Mouse (Mus musculus) forebrain, embryonic 11.5 days (tissue): ENCODE data around the gene Zbtb37. TPM values are rescaled to one million over a fixed set of nuclear protein-coding genes. Genes with fewer than 3 reads are reported as not detected.

ENCODE experiments used
- ATAC-seq: fragments of 200-750 bp; cut with Nextera tagmentation; replicated peaks from 2 replicates; pipeline ENCODE4 v1.8.0; 2017; ENCODE audit warnings: moderate TSS enrichment; ENCODE audit not compliant: low FRiP score
- DNase-seq: peaks from one replicate; pipeline ENCODE4 v3.0.0-alpha.2; 2017; ENCODE audit warnings: low spot score
- H3K27ac ChIP-seq: fragments of 300-500 bp; sonication (generic); 2 replicates; pipeline ENCODE4 v1.5.1; 2014; ENCODE audit warnings: low read depth, low read length
- H3K27me3 ChIP-seq: fragments of 300-500 bp; sonication (generic); 2 replicates; pipeline ENCODE4 v1.6.1; 2014; ENCODE audit warnings: mild to moderate bottlenecking, low read length, mixed read lengths; ENCODE audit not compliant: control insufficient read depth, insufficient read depth
- H3K36me3 ChIP-seq: fragments of 300-500 bp; sonication (generic); 2 replicates; pipeline ENCODE4 v1.6.1; 2014; ENCODE audit warnings: mild to moderate bottlenecking, low read length, moderate library complexity, mixed read lengths; ENCODE audit not compliant: control insufficient read depth, insufficient read depth
- H3K4me1 ChIP-seq: fragments of 300-500 bp; sonication (generic); replicated peaks from 2 replicates; pipeline ENCODE4 v1.6.1; 2014; ENCODE audit warnings: low read length, mixed read lengths; ENCODE audit not compliant: control insufficient read depth, insufficient read depth
- H3K4me2 ChIP-seq: fragments of 300-500 bp; sonication (generic); 2 replicates; pipeline ENCODE4 v1.6.1; 2014; ENCODE audit warnings: low read depth, mild to moderate bottlenecking, low read length, moderate library complexity, mixed read lengths; ENCODE audit not compliant: severe bottlenecking
- H3K4me3 ChIP-seq: fragments of 300-500 bp; sonication (generic); 2 replicates; pipeline ENCODE4 v1.5.1; 2014; ENCODE audit warnings: low read depth, low read length
- H3K9ac ChIP-seq: fragments of 300-500 bp; sonication (generic); 2 replicates; pipeline ENCODE4 v1.6.1; 2014; ENCODE audit warnings: low read length
- H3K9me3 ChIP-seq: fragments of 300-500 bp; sonication (generic); 2 replicates; pipeline ENCODE4 v1.6.1; 2016; ENCODE audit warnings: low read length, mixed read lengths; ENCODE audit not compliant: control insufficient read depth
- WGBS: fragments of 180-500 bp; shearing (Covaris S2); extraction: QIAGEN DNeasy Blood & Tissue Kit; methylation state at CpG from one replicate; pipeline ENCODE4 v1.1.7; 2014; 5-methylcytosine and 5-hydroxymethylcytosine counted together
- polyA plus RNA-seq: library from polyadenylated mRNA; unstranded; fragments of >200 nt; fragmentation: Nextera tagmentation; extraction: Ambion mirVana; gene quantifications from 2 replicates; pipeline ENCODE4 v1.2.1, GENCODE M21; 2014

Zbtb37 gene
- polyA plus RNA-seq, 1 experiment from 2014 or later, result 14.4 TPM

- no peaks in the 10 kb centered on the region for H3K4me1 ChIP-seq
- no peaks in the 10 kb centered on the region for H3K9me3 ChIP-seq
- H3K4me2 ChIP-seq, result no peak overlapping the region
- no peak for ATAC-seq
- no peak for DNase-seq
- WGBS, result 83% methylated on average over 2 of the region's 2 CpGs
- H3K27ac ChIP-seq, result no peak overlapping the region
- no peak overlapping the region for H3K4me3 ChIP-seq
- H3K9ac ChIP-seq, result no peak overlapping the region
- H3K36me3 ChIP-seq, result peaks cover 2% of the 10 kb centered on the region; the same call in 1 of the 2 replicates
- H3K27me3 ChIP-seq, result no peaks in the 10 kb centered on the region
Measured at GRCm38 (mm10) chr1:161027196-161027595, 7.5 kb downstream of the Zbtb37 start.

GRCm38 (mm10) chr1:161025410-161026210 lies 9.0 kb downstream of the Zbtb37 start:
- H3K27ac ChIP-seq, result no peak overlapping the region
- DNase-seq (no peak), ATAC-seq (no peak)
- H3K4me1 ChIP-seq, result no peaks in the 10 kb centered on the region
- 88% methylated on average over 5 of the region's 5 CpGs for WGBS
- no peak overlapping the region for H3K4me2 ChIP-seq
- no peak overlapping the region for H3K9ac ChIP-seq
- H3K36me3 ChIP-seq, result no peaks in the 10 kb centered on the region; the same call in 1 of the 2 replicates
- H3K9me3 ChIP-seq, result no peaks in the 10 kb centered on the region
- H3K4me3 ChIP-seq, result no peak overlapping the region
- H3K27me3 ChIP-seq, result no peaks in the 10 kb centered on the region

DNA sequence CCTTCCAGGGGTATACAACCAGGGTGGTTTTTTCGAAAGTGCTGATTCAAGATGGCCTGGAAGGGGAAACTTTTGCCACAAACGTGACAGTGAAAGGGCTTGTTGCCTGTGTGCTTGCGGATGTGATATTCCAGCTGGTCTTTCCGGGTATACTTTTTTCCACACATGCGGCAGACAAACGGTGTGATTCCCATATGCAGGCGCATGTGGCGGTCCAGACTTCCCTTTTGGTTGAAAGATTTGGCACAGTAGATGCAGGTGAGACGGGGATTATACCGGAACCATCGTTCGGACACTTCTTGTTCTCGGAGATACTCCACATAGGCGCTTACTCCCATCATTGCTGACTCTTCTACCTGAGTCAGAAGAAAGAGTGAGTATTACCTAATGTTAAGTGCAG lies 14.6 kb downstream of the Zbtb37 start:
- Histone ChIP-seq H3K36me3 (no peaks in the 10 kb centered on the region), H3K4me2 (no peak overlapping the region), H3K27me3 (no peaks in the 10 kb centered on the region), H3K27ac (no peak overlapping the region), H3K4me3 (no peak overlapping the region), H3K4me1 (no peaks in the 10 kb centered on the region), H3K9ac (no peak overlapping the region), H3K9me3 (no peaks in the 10 kb centered on the region)
- DNase-seq, result no peak
- 94% methylated on average over 14 of the region's 14 CpGs for WGBS
- no peak for ATAC-seq

DNA sequence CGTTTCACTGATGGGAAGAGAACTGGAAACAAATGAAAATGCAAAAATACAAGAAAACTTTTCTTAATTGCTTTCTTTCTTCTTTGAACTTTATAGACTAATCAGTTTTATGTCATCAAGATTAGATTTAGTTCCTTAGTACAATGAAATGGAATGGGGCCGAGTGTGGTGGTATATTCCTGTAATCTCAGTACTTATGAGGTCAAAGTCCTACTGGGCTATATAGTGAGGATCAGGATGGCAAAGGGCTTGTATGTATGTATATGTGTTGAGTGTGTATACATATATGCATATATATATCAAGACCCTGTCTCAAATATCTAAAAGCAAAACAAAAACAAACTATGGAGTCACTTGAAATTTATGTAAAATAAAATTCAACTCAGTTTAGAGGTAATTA lies 18.3 kb downstream of the Zbtb37 start:
- Histone ChIP-seq H3K4me2 (no peak overlapping the region), H3K27ac (no peak overlapping the region), H3K9ac (no peak overlapping the region), H3K4me1 (no peaks in the 10 kb centered on the region), H3K27me3 (no peaks in the 10 kb centered on the region), H3K36me3 (no peaks in the 10 kb centered on the region), H3K9me3 (no peaks in the 10 kb centered on the region), H3K4me3 (no peak overlapping the region)
- WGBS, result 88% methylated on average over 2 of the region's 2 CpGs
- DNase-seq, result no peak
- no peak for ATAC-seq

DNA sequence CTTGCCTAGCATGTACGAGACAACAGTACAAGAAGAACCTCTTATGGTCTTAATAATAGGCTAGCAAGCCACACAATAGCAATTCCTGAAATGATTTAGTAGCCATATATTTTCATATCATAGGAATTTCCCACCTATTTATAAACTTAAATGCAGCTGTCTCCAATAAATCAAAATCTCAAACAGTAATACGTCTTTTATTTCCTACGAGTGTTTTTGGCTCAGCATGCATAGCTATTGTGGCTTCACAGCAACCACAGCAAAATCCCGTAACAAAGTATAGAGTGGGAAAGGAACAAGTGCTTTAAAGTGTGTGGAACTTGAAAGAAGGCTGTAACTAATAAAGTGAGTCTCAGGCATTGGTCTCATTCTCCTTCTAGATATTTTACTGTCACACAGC lies 24.2 kb downstream of the Zbtb37 start:
- Histone ChIP-seq H3K36me3 (no peaks in the 10 kb centered on the region), H3K27ac (no peak overlapping the region), H3K9me3 (no peaks in the 10 kb centered on the region), H3K9ac (no peak overlapping the region), H3K4me3 (no peak overlapping the region), H3K4me2 (no peak overlapping the region), H3K27me3 (no peaks in the 10 kb centered on the region), H3K4me1 (no peaks in the 10 kb centered on the region)
- ATAC-seq (no peak), DNase-seq (no peak)
- 96% methylated on average over 4 of the region's 4 CpGs for WGBS

DNA sequence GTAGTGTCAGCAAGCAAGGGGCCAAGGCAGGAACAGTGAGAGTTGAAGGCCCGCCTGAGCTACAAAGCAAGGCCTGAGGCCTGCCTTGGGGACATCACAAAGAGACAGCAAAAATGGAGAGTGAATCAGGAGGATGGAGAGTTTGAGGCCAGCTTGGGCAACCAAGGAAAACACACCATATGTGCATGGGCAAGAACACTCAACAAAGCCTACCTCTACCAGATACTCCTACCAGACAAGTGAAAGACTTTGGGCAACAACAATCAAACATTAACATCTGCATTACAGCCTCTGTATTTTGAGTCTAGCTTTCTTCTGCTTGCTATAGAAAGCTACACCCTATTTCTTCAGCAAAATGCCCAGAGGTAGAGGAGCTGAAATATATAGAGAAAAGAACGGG lies 26.6 kb downstream of the Zbtb37 start:
- no peak overlapping the region for H3K27ac ChIP-seq
- ATAC-seq, result no peak

GRCm38 (mm10) chr1:161006471-161006870 lies 28.2 kb downstream of the Zbtb37 start:
- DNase-seq, result no peak
- Histone ChIP-seq H3K9me3 (no peaks in the 10 kb centered on the region), H3K27ac (no peak overlapping the region), H3K36me3 (no peaks in the 10 kb centered on the region), H3K4me2 (no peak overlapping the region), H3K9ac (no peak overlapping the region), H3K27me3 (no peaks in the 10 kb centered on the region), H3K4me1 (no peaks in the 10 kb centered on the region), H3K4me3 (no peak overlapping the region)
- no peak for ATAC-seq
- whole genome bisulfite sequencing, result 81% methylated on average over 5 of the region's 5 CpGs

More for the DNA sequence above, 26.6 kb downstream of the Zbtb37 start:
- WGBS, result 96% methylated on average over 2 of the region's 2 CpGs
- no peak overlapping the region for H3K4me3 ChIP-seq
- H3K4me1 ChIP-seq, result no peaks in the 10 kb centered on the region
- no peaks in the 10 kb centered on the region for H3K9me3 ChIP-seq
- no peak for DNase-seq
- H3K4me2 ChIP-seq, result no peak overlapping the region
- H3K9ac ChIP-seq, result no peak overlapping the region
- no peaks in the 10 kb centered on the region for H3K27me3 ChIP-seq
- H3K36me3 ChIP-seq, result no peaks in the 10 kb centered on the region

DNA sequence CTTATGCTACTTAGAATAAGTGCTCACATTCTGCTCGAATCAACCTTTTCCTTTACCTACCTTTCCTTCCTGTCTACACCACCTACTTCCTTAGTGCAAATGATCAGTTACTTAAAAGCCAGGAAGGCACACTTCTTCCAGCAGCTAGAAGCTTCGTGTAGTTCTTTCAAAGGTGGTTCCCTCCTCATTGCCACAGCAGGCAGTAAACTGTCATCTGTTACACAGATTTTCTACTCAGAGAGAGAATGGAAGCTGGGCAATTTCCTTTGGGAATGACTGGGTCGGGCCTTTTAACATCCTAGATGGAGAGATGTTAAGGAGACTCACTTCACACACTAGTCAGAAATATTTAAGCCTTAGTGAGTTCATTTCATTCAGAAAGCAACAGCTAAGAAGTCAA lies 29.1 kb downstream of the Zbtb37 start:
- 73% methylated on average over 3 of the region's 3 CpGs for WGBS
- ATAC-seq, result no peak
- H3K4me3 ChIP-seq, result no peak overlapping the region
- H3K9me3 ChIP-seq, result no peaks in the 10 kb centered on the region
- no peak overlapping the region for H3K9ac ChIP-seq
- no peaks in the 10 kb centered on the region for H3K4me1 ChIP-seq
- no peaks in the 10 kb centered on the region for H3K27me3 ChIP-seq
- H3K36me3 ChIP-seq, result no peaks in the 10 kb centered on the region
- H3K4me2 ChIP-seq, result no peak overlapping the region
- no peak for DNase-seq
- no peak overlapping the region for H3K27ac ChIP-seq

GRCm38 (mm10) chr1:161004942-161005341 lies 29.7 kb downstream of the Zbtb37 start:
- no peak overlapping the region for H3K27ac ChIP-seq
- no peak overlapping the region for H3K4me3 ChIP-seq
- WGBS, result 75% methylated on average over 4 of the region's 4 CpGs
- no peaks in the 10 kb centered on the region for H3K9me3 ChIP-seq
- H3K4me2 ChIP-seq, result no peak overlapping the region
- H3K36me3 ChIP-seq, result no peaks in the 10 kb centered on the region
- no peaks in the 10 kb centered on the region for H3K27me3 ChIP-seq
- no peaks in the 10 kb centered on the region for H3K4me1 ChIP-seq
- H3K9ac ChIP-seq, result no peak overlapping the region
- DNase-seq (no peak), ATAC-seq (no peak)
